Mouse (Mus musculus) bone marrow macrophage, adult 2 months (primary cell): ENCODE results near the gene Cmtm4.

Experiments
- CTCF ChIP-seq: IDR thresholded peaks from 2 replicates; pipeline ENCODE4 v1.5.1; 2012; ENCODE audit warnings: low read depth, mild to moderate bottlenecking, low read length, moderate library complexity
- POLR2A ChIP-seq: IDR thresholded peaks from 2 replicates; pipeline ENCODE4 v1.6.1; 2012; ENCODE audit warnings: mild to moderate bottlenecking, low read depth, low read length, borderline replicate concordance

- TF ChIP-seq CTCF = no peak
- no peak for TF ChIP-seq POLR2A
These were observed 29.9 kb downstream of the Cmtm4 start for GRCm38 (mm10) chr8:104365695-104366094.
